Mouse (Mus musculus): ENCODE data around the gene Gm28539. TPM values are rescaled to one million over a fixed set of nuclear protein-coding genes. Genes with fewer than 3 reads are reported as not detected.

Gm28539 gene
- polyA plus RNA-seq, 1 experiment from 2014 or later = not detected

DNA sequence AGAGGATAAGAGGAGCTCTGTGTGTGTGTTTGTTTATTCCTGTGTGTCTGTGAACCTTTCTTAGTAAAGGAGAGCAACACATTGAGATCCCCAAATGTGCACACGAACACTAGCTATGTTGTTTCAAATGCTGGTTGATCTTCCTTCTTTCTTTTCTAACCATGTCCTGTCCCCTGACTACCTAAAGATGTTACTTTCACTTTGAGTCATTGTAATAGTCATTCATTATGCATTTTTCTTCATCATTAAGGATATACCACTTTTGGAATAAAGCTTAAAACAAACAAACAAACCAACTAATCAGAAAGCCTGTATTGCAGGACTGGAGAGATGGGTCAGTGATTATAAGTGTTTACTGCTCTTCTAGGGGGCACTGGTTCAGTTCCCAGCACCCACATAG is 69.3 kb downstream of the Gm28539 start:
- Histone ChIP-seq H3K4me2 (replicated peaks) (no peak overlapping the region), H3K9me3 (replicated peaks) (no peaks in the 10 kb centered on the region), H3K27ac (replicated peaks) (no peak overlapping the region), H3K4me3 (replicated peaks) (no peak overlapping the region), H3K36me3 (peaks cover 47% of the 10 kb centered on the region), H3K4me1 (no peaks in the 10 kb centered on the region), H3K9ac (no peak overlapping the region), H3K27me3 (no peaks in the 10 kb centered on the region)
- WGBS = 83% methylated on average over 1 of the region's 1 CpGs
- ATAC-seq (ENCODE audit: insufficient number of reproducible peaks, low FRiP score, low TSS enrichment, low read depth) = no peak

GRCm38 (mm10) chr16:18916064-18916463 is 79.7 kb downstream of the Gm28539 start:
- Histone ChIP-seq H3K9ac (no peak overlapping the region), H3K9me3 (replicated peaks) (no peaks in the 10 kb centered on the region), H3K27me3 (no peaks in the 10 kb centered on the region), H3K36me3 (peaks cover 65% of the 10 kb centered on the region), H3K27ac (replicated peaks) (no peak overlapping the region), H3K4me1 (no peaks in the 10 kb centered on the region), H3K4me2 (replicated peaks) (no peak overlapping the region), H3K4me3 (replicated peaks) (no peak overlapping the region)
- ATAC-seq (ENCODE audit: insufficient number of reproducible peaks, low FRiP score, low TSS enrichment, low read depth) = no peak
- 99% methylated on average over 4 of the region's 4 CpGs for WGBS

GRCm38 (mm10) chr16:18921771-18922170 is 85.4 kb downstream of the Gm28539 start:
- Histone ChIP-seq H3K4me2 (replicated peaks) (no peak overlapping the region), H3K4me1 (no peaks in the 10 kb centered on the region), H3K9me3 (replicated peaks) (no peaks in the 10 kb centered on the region), H3K36me3 (peaks cover 85% of the 10 kb centered on the region), H3K9ac (no peak overlapping the region), H3K4me3 (replicated peaks) (no peak overlapping the region), H3K27me3 (no peaks in the 10 kb centered on the region), H3K27ac (replicated peaks) (no peak overlapping the region)
- ATAC-seq (ENCODE audit: insufficient number of reproducible peaks, low FRiP score, low TSS enrichment, low read depth) = no peak
- 89% methylated on average over 2 of the region's 2 CpGs for WGBS

DNA sequence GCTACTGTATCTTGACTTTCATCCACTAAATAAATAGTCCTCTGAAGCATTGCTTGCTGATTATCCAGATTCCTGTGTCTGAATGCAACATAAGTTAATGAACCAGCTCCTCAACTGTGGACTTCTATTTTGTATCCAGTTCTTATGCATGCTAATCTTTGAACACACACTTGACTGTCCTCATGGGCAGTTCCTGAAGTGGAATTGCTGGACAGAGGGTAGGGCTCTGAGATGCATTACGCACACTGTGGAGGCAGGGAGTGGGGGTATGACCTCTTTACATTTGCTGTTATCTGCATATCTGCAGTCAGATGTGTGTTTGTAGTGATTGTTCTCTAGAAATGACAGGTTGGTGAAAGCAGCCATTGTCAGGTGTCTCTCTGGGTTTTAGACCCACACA is 91.6 kb downstream of the Gm28539 start:
- H3K27ac ChIP-seq (replicated peaks) = no peak overlapping the region
- H3K4me2 ChIP-seq (replicated peaks) = no peak overlapping the region
- ATAC-seq (ENCODE audit: insufficient number of reproducible peaks, low FRiP score, low TSS enrichment, low read depth) = no peak
- no peaks in the 10 kb centered on the region for H3K9me3 ChIP-seq (replicated peaks)
- no peak overlapping the region for H3K9ac ChIP-seq
- H3K27me3 ChIP-seq = no peaks in the 10 kb centered on the region
- no peak overlapping the region for H3K4me3 ChIP-seq (replicated peaks)
- 95% methylated on average over 1 of the region's 1 CpGs for WGBS
- peaks cover 75% of the 10 kb centered on the region for H3K36me3 ChIP-seq
- H3K4me1 ChIP-seq = no peaks in the 10 kb centered on the region

GRCm38 (mm10) chr16:18938321-18939082 is 102.1 kb downstream of the Gm28539 start:
- no peaks in the 10 kb centered on the region for H3K27me3 ChIP-seq
- no peak overlapping the region for H3K4me3 ChIP-seq (replicated peaks)
- WGBS = 79% methylated on average over 5 of the region's 5 CpGs
- no peak overlapping the region for H3K9ac ChIP-seq
- H3K27ac ChIP-seq (replicated peaks) = no peak overlapping the region
- no peaks in the 10 kb centered on the region for H3K9me3 ChIP-seq (replicated peaks)
- no peak overlapping the region for H3K4me2 ChIP-seq (replicated peaks)
- peaks cover 46% of the 10 kb centered on the region for H3K36me3 ChIP-seq
- ATAC-seq (ENCODE audit: insufficient number of reproducible peaks, low FRiP score, low TSS enrichment, low read depth) = no peak
- H3K4me1 ChIP-seq = no peaks in the 10 kb centered on the region

DNA sequence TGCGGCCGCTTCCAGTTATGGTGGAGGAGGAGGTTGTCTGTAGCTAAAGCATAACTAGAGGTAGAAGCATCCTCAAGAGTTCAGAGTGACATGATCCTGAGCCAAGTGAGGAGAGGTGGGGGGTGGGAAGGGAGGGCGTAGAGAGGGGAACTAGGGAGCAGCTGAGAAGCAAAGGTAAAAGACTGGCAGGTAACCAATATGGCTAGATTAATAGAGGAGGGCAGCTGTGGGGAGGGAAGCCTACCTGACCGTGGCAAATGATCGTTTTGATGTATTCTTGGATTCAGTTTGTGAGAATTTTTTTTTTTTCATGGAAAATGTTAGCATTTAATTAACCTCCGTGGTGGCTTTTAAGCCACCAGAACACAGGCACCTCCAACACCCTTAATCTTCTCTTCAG is 107.5 kb downstream of the Gm28539 start:
- Histone ChIP-seq H3K9me3 (replicated peaks) (no peaks in the 10 kb centered on the region), H3K4me3 (replicated peaks) (no peak overlapping the region), H3K27ac (replicated peaks) (no peak overlapping the region), H3K9ac (no peak overlapping the region), H3K4me1 (no peaks in the 10 kb centered on the region), H3K4me2 (replicated peaks) (no peak overlapping the region), H3K27me3 (no peaks in the 10 kb centered on the region), H3K36me3 (peaks cover 54% of the 10 kb centered on the region)
- ATAC-seq (ENCODE audit: insufficient number of reproducible peaks, low FRiP score, low TSS enrichment, low read depth) = no peak
- 89% methylated on average over 6 of the region's 6 CpGs for WGBS

DNA sequence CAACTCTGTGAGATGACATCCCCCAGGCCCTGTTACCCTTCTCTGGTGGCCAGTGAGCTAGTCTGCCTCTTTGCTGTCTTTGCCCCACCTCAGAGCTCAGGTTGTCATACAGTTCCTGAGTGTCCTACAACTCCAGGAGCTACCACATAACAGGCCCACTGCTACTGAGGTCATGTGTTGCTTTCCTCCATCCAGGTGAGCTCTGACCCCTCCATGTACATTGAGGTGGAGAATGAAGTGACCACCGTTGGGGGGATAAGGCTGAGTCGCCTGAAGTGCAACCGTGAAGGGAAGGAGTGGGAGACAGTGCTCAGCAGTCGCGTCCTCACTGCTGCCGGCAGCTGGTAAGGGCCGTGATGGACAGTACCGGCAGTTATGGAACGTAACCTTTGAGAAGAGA is 112.6 kb downstream of the Gm28539 start:
- no peaks in the 10 kb centered on the region for H3K4me1 ChIP-seq
- 94% methylated on average over 9 of the region's 9 CpGs for WGBS
- no peak for ATAC-seq (ENCODE audit: insufficient number of reproducible peaks, low FRiP score, low TSS enrichment, low read depth)
- no peak overlapping the region for H3K4me2 ChIP-seq (replicated peaks)
- no peak overlapping the region for H3K4me3 ChIP-seq (replicated peaks)
- H3K9ac ChIP-seq = no peak overlapping the region
- no peaks in the 10 kb centered on the region for H3K27me3 ChIP-seq
- peaks cover 77% of the 10 kb centered on the region for H3K36me3 ChIP-seq
- no peak overlapping the region for H3K27ac ChIP-seq (replicated peaks)
- H3K9me3 ChIP-seq (replicated peaks) = no peaks in the 10 kb centered on the region

DNA sequence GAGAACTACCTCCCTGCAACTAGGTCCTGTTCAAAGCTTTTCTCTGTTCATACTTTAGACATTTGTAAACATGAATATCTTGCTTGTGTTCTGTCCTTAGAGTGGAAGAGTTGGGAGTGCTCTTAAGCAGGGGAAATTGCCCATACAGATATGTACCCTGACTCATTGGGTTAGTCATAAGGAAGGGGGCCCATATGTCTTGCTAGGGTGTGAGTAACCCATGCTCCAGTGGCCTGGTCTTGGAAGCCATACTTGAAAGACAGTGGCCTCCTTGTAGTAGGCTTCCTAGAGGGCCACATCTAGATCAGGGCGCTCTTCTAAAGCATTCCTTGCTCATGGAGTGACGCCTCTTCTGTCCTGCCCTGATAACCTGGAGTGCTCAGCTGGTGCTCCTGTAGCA is 114.0 kb downstream of the Gm28539 start:
- ATAC-seq (ENCODE audit: insufficient number of reproducible peaks, low FRiP score, low TSS enrichment, low read depth) = no peak
- 88% methylated on average over 2 of the region's 2 CpGs for WGBS
- Histone ChIP-seq H3K4me1 (no peaks in the 10 kb centered on the region), H3K27ac (replicated peaks) (no peak overlapping the region), H3K4me2 (replicated peaks) (no peak overlapping the region), H3K36me3 (peaks cover 88% of the 10 kb centered on the region), H3K9ac (no peak overlapping the region), H3K4me3 (replicated peaks) (no peak overlapping the region), H3K9me3 (replicated peaks) (no peaks in the 10 kb centered on the region), H3K27me3 (no peaks in the 10 kb centered on the region)

- Histone ChIP-seq H3K9me3 (replicated peaks) (no peaks in the 10 kb centered on the region), H3K4me2 (replicated peaks) (no peak overlapping the region), H3K4me1 (no peaks in the 10 kb centered on the region), H3K27ac (replicated peaks) (no peak overlapping the region), H3K27me3 (no peaks in the 10 kb centered on the region), H3K4me3 (replicated peaks) (no peak overlapping the region), H3K9ac (no peak overlapping the region), H3K36me3 (peaks cover 88% of the 10 kb centered on the region)
- no peak for ATAC-seq (ENCODE audit: insufficient number of reproducible peaks, low FRiP score, low TSS enrichment, low read depth)
Measured at GRCm38 (mm10) chr16:18952813-18953212, 116.4 kb downstream of the Gm28539 start.

DNA sequence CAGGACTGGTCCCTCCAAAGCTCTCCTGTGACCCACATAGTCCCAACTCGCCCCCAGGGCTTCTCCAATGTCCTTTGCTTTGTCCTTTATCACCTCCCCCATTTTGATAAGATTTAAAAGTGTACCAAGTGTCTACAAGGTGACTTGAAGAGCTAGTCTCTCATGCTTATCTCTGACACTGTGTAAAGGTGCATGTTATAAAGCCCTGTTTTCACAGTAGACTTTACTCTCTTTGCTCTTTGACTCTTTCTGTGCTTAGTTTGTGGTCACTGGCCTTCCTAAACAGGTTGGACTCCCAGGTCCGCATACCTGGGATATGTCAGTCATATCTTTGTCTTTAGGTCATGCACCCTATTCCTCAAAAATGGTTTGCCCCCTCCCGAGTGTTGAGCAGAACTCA is 118.7 kb downstream of the Gm28539 start:
- no peaks in the 10 kb centered on the region for H3K27me3 ChIP-seq
- H3K27ac ChIP-seq (replicated peaks) = no peak overlapping the region
- H3K36me3 ChIP-seq = peaks cover 72% of the 10 kb centered on the region
- H3K9ac ChIP-seq = no peak overlapping the region
- no peak overlapping the region for H3K4me2 ChIP-seq (replicated peaks)
- ATAC-seq (ENCODE audit: insufficient number of reproducible peaks, low FRiP score, low TSS enrichment, low read depth) = no peak
- peaks cover 4% of the 10 kb centered on the region for H3K9me3 ChIP-seq (replicated peaks)
- no peaks in the 10 kb centered on the region for H3K4me1 ChIP-seq
- no peak overlapping the region for H3K4me3 ChIP-seq (replicated peaks)
- 85% methylated on average over 3 of the region's 3 CpGs for WGBS

DNA sequence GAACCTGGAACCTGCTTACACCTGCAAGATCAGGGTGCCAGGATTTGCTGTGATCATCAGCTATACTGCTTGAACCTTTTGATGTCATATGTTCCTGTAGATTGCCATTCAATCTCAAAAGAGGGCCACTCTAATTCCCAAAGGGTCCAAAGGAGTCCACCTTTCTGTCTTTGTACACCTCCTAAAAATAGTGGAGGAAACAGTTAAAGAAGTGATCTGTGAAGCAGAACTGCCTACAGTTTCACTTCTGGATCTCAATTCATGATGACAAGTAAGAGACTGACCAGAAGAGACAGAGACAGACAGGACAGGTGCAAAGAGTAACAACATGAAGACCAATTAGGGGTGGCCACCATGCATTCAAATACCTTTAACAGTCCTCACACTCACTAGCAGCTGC is 127.1 kb downstream of the Gm28539 start:
- Histone ChIP-seq H3K9ac (no peak overlapping the region), H3K4me2 (replicated peaks) (no peak overlapping the region), H3K9me3 (replicated peaks) (peaks cover 12% of the 10 kb centered on the region), H3K27me3 (no peaks in the 10 kb centered on the region), H3K27ac (replicated peaks) (no peak overlapping the region), H3K36me3 (peaks cover 64% of the 10 kb centered on the region), H3K4me3 (replicated peaks) (no peak overlapping the region), H3K4me1 (no peaks in the 10 kb centered on the region)
- ATAC-seq (ENCODE audit: insufficient number of reproducible peaks, low FRiP score, low TSS enrichment, low read depth) = no peak

- H3K4me3 ChIP-seq (replicated peaks) = no peak overlapping the region
- no peaks in the 10 kb centered on the region for H3K4me1 ChIP-seq
- no peaks in the 10 kb centered on the region for H3K9me3 ChIP-seq (replicated peaks)
- peaks cover 51% of the 10 kb centered on the region for H3K36me3 ChIP-seq
- 87% methylated on average over 9 of the region's 9 CpGs for WGBS
- H3K9ac ChIP-seq = no peak overlapping the region
- no peak overlapping the region for H3K4me2 ChIP-seq (replicated peaks)
- ATAC-seq (ENCODE audit: insufficient number of reproducible peaks, low FRiP score, low TSS enrichment, low read depth) = no peak; the same call in 1 of the 2 replicates
- H3K27me3 ChIP-seq = no peaks in the 10 kb centered on the region
- no peak overlapping the region for H3K27ac ChIP-seq (replicated peaks)
Measured at GRCm38 (mm10) chr16:18969420-18970128, 133.2 kb downstream of the Gm28539 start.
